Mouse (Mus musculus): ENCODE measurements around the gene Hus1. TPM values are rescaled to one million over a fixed set of nuclear protein-coding genes. Genes with fewer than 3 reads are reported as not detected.

Gene Hus1
- polyA plus RNA-seq, 1 experiment from 2014 or later: 19.0 TPM

- no peak for DNase-seq (ENCODE audit: low spot score)
- Histone ChIP-seq H3K4me1 (replicated peaks; ENCODE audit: control insufficient read depth, insufficient read depth, low read length) (no peaks in the 10 kb centered on the region), H3K27me3 (ENCODE audit: control insufficient read depth, insufficient read depth, low read length) (no peaks in the 10 kb centered on the region), H3K4me3 (ENCODE audit: low read depth, low read length) (no peak overlapping the region), H3K9ac (ENCODE audit: low read depth, low read length) (no peak overlapping the region), H3K27ac (ENCODE audit: low read depth, low read length) (no peak overlapping the region), H3K9me3 (ENCODE audit: control insufficient read depth, low read length) (no peaks in the 10 kb centered on the region), H3K4me2 (replicated peaks; ENCODE audit: low read depth, low read length) (no peak overlapping the region), H3K36me3 (ENCODE audit: control insufficient read depth, insufficient read depth, low read length) (no peaks in the 10 kb centered on the region)
- WGBS: 97% methylated on average over 7 of the region's 7 CpGs
- no peak for ATAC-seq (ENCODE audit: low FRiP score)
These were observed 42.9 kb downstream of the Hus1 start for GRCm38 (mm10) chr11:8968094-8968493.

- 64% methylated on average over 10 of the region's 10 CpGs for WGBS
- H3K36me3 ChIP-seq (ENCODE audit: control insufficient read depth, insufficient read depth, low read length): no peaks in the 10 kb centered on the region
- H3K4me1 ChIP-seq (replicated peaks; ENCODE audit: control insufficient read depth, insufficient read depth, low read length): no peaks in the 10 kb centered on the region
- no peak overlapping the region for H3K4me3 ChIP-seq (ENCODE audit: low read depth, low read length)
- no peak overlapping the region for H3K9ac ChIP-seq (ENCODE audit: low read depth, low read length)
- DNase-seq (ENCODE audit: low spot score) (no peak), ATAC-seq (ENCODE audit: low FRiP score) (no peak)
- no peak overlapping the region for H3K27ac ChIP-seq (ENCODE audit: low read depth, low read length)
- no peaks in the 10 kb centered on the region for H3K27me3 ChIP-seq (ENCODE audit: control insufficient read depth, insufficient read depth, low read length)
- no peak overlapping the region for H3K4me2 ChIP-seq (replicated peaks; ENCODE audit: low read depth, low read length)
- no peaks in the 10 kb centered on the region for H3K9me3 ChIP-seq (ENCODE audit: control insufficient read depth, low read length)
These were observed 52.4 kb downstream of the Hus1 start for GRCm38 (mm10) chr11:8958572-8958971.

- ATAC-seq (ENCODE audit: low FRiP score) (no peak), DNase-seq (ENCODE audit: low spot score) (no peak)
- Histone ChIP-seq H3K9me3 (ENCODE audit: control insufficient read depth, low read length) (no peaks in the 10 kb centered on the region), H3K4me1 (replicated peaks; ENCODE audit: control insufficient read depth, insufficient read depth, low read length) (no peaks in the 10 kb centered on the region), H3K4me3 (ENCODE audit: low read depth, low read length) (no peak overlapping the region), H3K9ac (ENCODE audit: low read depth, low read length) (no peak overlapping the region), H3K4me2 (replicated peaks; ENCODE audit: low read depth, low read length) (no peak overlapping the region), H3K27ac (ENCODE audit: low read depth, low read length) (no peak overlapping the region), H3K27me3 (ENCODE audit: control insufficient read depth, insufficient read depth, low read length) (no peaks in the 10 kb centered on the region), H3K36me3 (ENCODE audit: control insufficient read depth, insufficient read depth, low read length) (no peaks in the 10 kb centered on the region)
- 71% methylated on average over 4 of the region's 4 CpGs for WGBS
These were observed 52.9 kb downstream of the Hus1 start for GRCm38 (mm10) chr11:8958108-8958507.

GRCm38 (mm10) chr11:8957023-8957422, 54.0 kb downstream of the Hus1 start:
- H3K9me3 ChIP-seq (ENCODE audit: control insufficient read depth, low read length): no peaks in the 10 kb centered on the region
- WGBS: 68% methylated on average over 6 of the region's 6 CpGs
- no peaks in the 10 kb centered on the region for H3K27me3 ChIP-seq (ENCODE audit: control insufficient read depth, insufficient read depth, low read length)
- H3K27ac ChIP-seq (ENCODE audit: low read depth, low read length): no peak overlapping the region
- no peak overlapping the region for H3K9ac ChIP-seq (ENCODE audit: low read depth, low read length)
- H3K4me2 ChIP-seq (replicated peaks; ENCODE audit: low read depth, low read length): no peak overlapping the region
- no peak overlapping the region for H3K4me3 ChIP-seq (ENCODE audit: low read depth, low read length)
- no peaks in the 10 kb centered on the region for H3K36me3 ChIP-seq (ENCODE audit: control insufficient read depth, insufficient read depth, low read length)
- no peaks in the 10 kb centered on the region for H3K4me1 ChIP-seq (replicated peaks; ENCODE audit: control insufficient read depth, insufficient read depth, low read length)
- no peak for ATAC-seq (ENCODE audit: low FRiP score)
- peak; percentile 48 for DNase-seq (ENCODE audit: low spot score)

- H3K27me3 ChIP-seq (ENCODE audit: control insufficient read depth, insufficient read depth, low read length): no peaks in the 10 kb centered on the region
- no peaks in the 10 kb centered on the region for H3K4me1 ChIP-seq (replicated peaks; ENCODE audit: control insufficient read depth, insufficient read depth, low read length)
- no peaks in the 10 kb centered on the region for H3K9me3 ChIP-seq (ENCODE audit: control insufficient read depth, low read length)
- no peak overlapping the region for H3K4me3 ChIP-seq (ENCODE audit: low read depth, low read length)
- peak; percentile 64; the same call in 1 of the 2 replicates for ATAC-seq (ENCODE audit: low FRiP score)
- 14% methylated on average over 1 of the region's 1 CpGs for WGBS
- DNase-seq (ENCODE audit: low spot score): peak; percentile 68
- H3K4me2 ChIP-seq (replicated peaks; ENCODE audit: low read depth, low read length): no peak overlapping the region
- no peak overlapping the region for H3K27ac ChIP-seq (ENCODE audit: low read depth, low read length)
- H3K9ac ChIP-seq (ENCODE audit: low read depth, low read length): no peak overlapping the region
- H3K36me3 ChIP-seq (ENCODE audit: control insufficient read depth, insufficient read depth, low read length): no peaks in the 10 kb centered on the region
These were observed 55.3 kb downstream of the Hus1 start for GRCm38 (mm10) chr11:8955678-8956077.

GRCm38 (mm10) chr11:8949765-8950430, 61.1 kb downstream of the Hus1 start:
- no peak for DNase-seq (ENCODE audit: low spot score)
- WGBS: 87% methylated on average over 6 of the region's 6 CpGs
- H3K4me2 ChIP-seq (replicated peaks; ENCODE audit: low read depth, low read length): no peak overlapping the region
- H3K9ac ChIP-seq (ENCODE audit: low read depth, low read length): no peak overlapping the region
- no peaks in the 10 kb centered on the region for H3K9me3 ChIP-seq (ENCODE audit: control insufficient read depth, low read length)
- no peaks in the 10 kb centered on the region for H3K36me3 ChIP-seq (ENCODE audit: control insufficient read depth, insufficient read depth, low read length)
- ATAC-seq (ENCODE audit: low FRiP score): no peak
- H3K4me1 ChIP-seq (replicated peaks; ENCODE audit: control insufficient read depth, insufficient read depth, low read length): no peaks in the 10 kb centered on the region
- H3K27me3 ChIP-seq (ENCODE audit: control insufficient read depth, insufficient read depth, low read length): no peaks in the 10 kb centered on the region
- no peak overlapping the region for H3K27ac ChIP-seq (ENCODE audit: low read depth, low read length)
- no peak overlapping the region for H3K4me3 ChIP-seq (ENCODE audit: low read depth, low read length)

- H3K9me3 ChIP-seq (ENCODE audit: control insufficient read depth, low read length): no peaks in the 10 kb centered on the region
- H3K4me3 ChIP-seq (ENCODE audit: low read depth, low read length): no peak overlapping the region
- 70% methylated on average over 3 of the region's 3 CpGs for WGBS
- H3K4me2 ChIP-seq (replicated peaks; ENCODE audit: low read depth, low read length): no peak overlapping the region
- no peak overlapping the region for H3K27ac ChIP-seq (ENCODE audit: low read depth, low read length)
- H3K27me3 ChIP-seq (ENCODE audit: control insufficient read depth, insufficient read depth, low read length): no peaks in the 10 kb centered on the region
- ATAC-seq (ENCODE audit: low FRiP score): no peak
- no peak overlapping the region for H3K9ac ChIP-seq (ENCODE audit: low read depth, low read length)
- no peaks in the 10 kb centered on the region for H3K4me1 ChIP-seq (replicated peaks; ENCODE audit: control insufficient read depth, insufficient read depth, low read length)
- no peaks in the 10 kb centered on the region for H3K36me3 ChIP-seq (ENCODE audit: control insufficient read depth, insufficient read depth, low read length)
- DNase-seq (ENCODE audit: low spot score): no peak
These were observed 62.1 kb downstream of the Hus1 start for GRCm38 (mm10) chr11:8948871-8949270.

- ATAC-seq (ENCODE audit: low FRiP score): no peak
- WGBS: 82% methylated on average over 4 of the region's 4 CpGs
- H3K36me3 ChIP-seq (ENCODE audit: control insufficient read depth, insufficient read depth, low read length): no peaks in the 10 kb centered on the region
These were observed 66.9 kb downstream of the Hus1 start for GRCm38 (mm10) chr11:8944114-8944513.

More at GRCm38 (mm10) chr11:8944114-8944513, 66.9 kb downstream of the Hus1 start:
- H3K27ac ChIP-seq (ENCODE audit: low read depth, low read length): no peak overlapping the region
- H3K4me1 ChIP-seq (replicated peaks; ENCODE audit: control insufficient read depth, insufficient read depth, low read length): no peaks in the 10 kb centered on the region
- H3K4me3 ChIP-seq (ENCODE audit: low read depth, low read length): no peak overlapping the region
- no peak overlapping the region for H3K4me2 ChIP-seq (replicated peaks; ENCODE audit: low read depth, low read length)
- H3K27me3 ChIP-seq (ENCODE audit: control insufficient read depth, insufficient read depth, low read length): no peaks in the 10 kb centered on the region
- no peak overlapping the region for H3K9ac ChIP-seq (ENCODE audit: low read depth, low read length)
- H3K9me3 ChIP-seq (ENCODE audit: control insufficient read depth, low read length): no peaks in the 10 kb centered on the region
- DNase-seq (ENCODE audit: low spot score): no peak
